Mouse (Mus musculus) ovary, postnatal 10 days (tissue): ENCODE data around the gene Gnpnat1.

Source experiments
- DNase-seq: peaks from one replicate; pipeline ENCODE4 v3.0.0; 2022; ENCODE audit warnings: low spot score

The Gnpnat1 gene

DNA sequence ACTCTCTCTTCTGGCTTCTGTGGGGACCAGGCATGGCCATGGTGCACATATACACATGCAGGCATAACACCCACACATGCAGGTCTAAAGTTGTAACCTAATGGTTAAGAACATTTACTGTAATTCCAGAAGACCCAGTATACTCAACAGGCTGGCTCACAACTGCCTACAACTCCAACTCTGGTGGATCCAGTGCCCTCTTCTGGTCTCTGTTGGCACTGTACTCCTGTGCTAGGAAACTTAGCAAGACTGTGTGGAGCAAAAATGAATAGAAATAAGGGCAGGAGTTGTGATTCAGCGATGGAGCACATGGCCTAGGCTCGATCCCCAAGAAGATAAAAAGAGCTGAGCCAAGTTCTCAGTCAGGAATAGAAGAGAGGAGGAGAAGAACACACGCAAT is 4.9 kb downstream of the Gnpnat1 start:
- DNase-seq: no peak

DNA sequence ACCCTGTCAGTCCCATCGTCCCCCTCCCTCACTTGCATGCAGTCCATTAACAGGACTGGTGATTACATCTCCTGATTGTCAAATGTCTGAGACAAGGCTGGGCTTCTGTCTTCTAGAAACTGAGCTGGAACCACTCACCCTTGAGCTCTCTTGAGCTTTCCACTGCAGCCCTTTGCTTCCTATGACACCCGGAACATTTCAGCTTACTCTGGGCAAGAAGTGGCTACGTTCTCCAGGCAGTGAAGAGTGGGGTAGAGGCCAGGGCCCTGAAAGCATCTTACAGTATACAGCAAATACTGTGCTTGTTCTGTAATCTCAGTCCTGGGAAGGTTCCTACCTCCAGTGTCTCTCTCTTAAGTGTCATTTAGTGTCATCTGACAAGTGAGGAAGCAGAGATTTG is 15.5 kb downstream of the Gnpnat1 start:
- no peak for DNase-seq

DNA sequence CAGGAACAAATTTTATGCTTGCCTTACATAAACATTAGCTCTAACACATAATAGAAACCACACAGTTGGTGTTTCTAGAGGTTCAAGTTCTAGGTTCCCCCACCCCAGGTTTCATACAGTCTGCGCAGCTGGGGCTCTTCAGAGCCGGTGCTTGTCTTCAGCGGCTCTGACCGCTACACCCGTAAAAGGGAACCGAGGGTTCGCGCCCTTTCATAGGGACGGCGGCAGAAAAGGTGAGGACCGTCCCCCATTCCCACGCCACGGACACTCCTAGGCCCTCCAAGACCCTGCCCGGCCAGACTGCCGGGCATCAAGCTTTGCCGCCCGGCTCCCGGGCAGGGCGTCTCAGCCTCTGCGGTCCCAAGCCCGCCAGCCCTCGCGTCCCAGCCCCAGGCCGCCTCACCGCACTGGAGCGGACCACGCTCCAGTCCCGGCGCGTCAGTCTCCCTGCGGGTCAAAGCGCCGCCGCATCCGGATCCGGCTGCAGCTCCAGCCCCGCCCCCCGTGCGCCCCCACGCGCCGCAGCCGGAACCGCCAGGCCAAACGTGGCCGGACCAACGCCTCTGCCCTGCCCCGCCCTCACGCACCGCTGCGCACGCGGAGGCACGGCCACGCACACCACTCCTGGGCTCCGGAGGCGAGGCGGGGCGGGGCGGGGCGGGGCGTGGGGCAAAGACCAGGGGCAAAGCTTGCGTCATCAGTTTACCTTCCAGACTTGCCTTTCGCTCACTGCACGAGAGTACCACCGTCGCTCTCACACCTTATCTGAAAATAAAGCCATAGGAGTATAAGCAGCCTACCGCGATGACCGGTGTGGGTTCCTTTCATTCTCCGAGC is 16.1 kb downstream of the Gnpnat1 start:
- DNase-seq: peak; percentile 67

- no peak for DNase-seq
Measured at GRCm38 (mm10) chr14:45387480-45387879, 17.2 kb downstream of the Gnpnat1 start.

- DNase-seq: no peak
Measured at GRCm38 (mm10) chr14:45385596-45385995, 19.1 kb downstream of the Gnpnat1 start.

GRCm38 (mm10) chr14:45382912-45383311 is 21.8 kb downstream of the Gnpnat1 start:
- DNase-seq: no peak

GRCm38 (mm10) chr14:45380756-45381155 is 24.0 kb downstream of the Gnpnat1 start:
- DNase-seq: no peak

GRCm38 (mm10) chr14:45378771-45379170 is 25.9 kb downstream of the Gnpnat1 start:
- no peak for DNase-seq

GRCm38 (mm10) chr14:45365196-45365587 is 39.5 kb downstream of the Gnpnat1 start:
- DNase-seq: no peak

DNA sequence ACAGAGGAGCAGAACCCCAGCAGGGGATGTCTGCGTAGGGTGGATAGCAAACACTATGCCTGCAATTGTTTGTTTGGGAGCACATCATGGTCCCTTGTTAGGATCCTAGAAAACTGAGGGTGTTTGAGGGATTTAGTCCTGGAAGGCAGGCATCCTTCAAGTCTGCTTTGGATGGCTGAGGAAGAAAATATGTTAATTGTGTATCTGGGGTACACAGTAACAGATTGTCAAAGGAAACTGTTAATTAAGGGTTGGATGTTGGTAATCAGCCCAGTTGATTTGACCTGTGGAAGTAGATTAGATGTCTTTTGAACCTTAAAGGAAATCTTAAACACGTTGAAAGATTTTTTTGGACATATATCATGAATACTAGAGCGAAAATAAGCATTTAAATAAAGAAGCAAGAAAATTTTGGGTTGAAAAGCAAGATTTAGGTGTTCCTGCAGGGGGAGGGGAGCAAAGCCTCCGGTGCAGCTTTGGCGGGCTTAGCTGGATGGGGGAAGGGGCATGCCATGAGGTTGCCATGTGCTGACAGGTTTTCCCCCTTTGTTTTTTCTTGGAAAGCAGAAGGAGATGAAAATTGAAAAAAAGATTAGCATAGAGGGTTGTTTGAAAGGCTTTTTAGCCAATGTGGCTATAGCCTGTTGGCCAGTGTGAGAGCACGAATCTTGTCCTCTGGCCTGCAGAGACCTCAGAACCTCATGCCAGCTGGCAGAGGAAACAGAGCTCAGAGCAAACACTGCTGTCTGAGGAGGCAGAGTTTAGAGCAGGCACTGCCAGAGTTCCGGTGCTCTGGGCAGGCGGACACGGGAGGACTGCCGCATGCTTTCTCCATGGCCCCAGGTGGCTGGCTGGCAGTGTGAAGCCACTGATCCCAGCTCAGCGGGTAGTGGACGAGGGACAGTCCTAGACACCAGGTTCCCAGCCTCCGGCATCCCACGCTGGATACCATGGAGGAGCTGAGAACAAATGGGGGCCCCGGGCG is 40.2 kb downstream of the Gnpnat1 start:
- DNase-seq: no peak

- DNase-seq: peak; percentile 90
Measured at GRCm38 (mm10) chr14:45350931-45351859, 53.5 kb downstream of the Gnpnat1 start, which contains the start of gene Styx. Styx (plus strand) TSS chr14:45351093.

- DNase-seq: peak; percentile 62
Measured at GRCm38 (mm10) chr14:45329589-45330181, 75.0 kb downstream of the Gnpnat1 start, which contains the start of gene Psmc6. Psmc6 (plus strand) TSS chr14:45329788.

DNA sequence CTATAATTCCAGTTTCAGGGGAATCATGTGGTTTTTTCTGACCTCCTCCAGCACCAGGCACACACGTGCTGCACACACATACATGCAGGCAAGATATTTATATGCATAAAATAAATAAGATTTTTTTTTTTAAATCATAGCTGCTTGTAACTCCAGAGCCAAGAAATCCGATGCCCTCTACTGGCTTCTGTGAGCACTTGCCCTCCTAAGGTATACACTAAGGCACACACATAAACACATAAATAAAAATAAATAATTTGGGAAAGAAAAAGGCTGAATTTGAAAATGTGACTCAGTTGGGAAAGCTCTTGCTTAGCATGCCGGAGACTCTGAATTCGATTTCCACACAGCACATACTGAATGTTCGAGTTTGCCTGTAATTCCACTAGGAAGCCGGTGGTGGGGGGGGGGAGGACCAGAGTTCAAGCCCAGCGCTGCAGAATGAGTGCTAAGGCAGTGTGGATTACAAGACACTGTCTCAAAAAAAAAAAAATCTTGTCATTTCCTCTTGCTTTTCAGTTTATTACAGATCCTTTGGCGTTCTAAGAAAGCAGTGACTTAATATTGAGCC is 75.6 kb downstream of the Gnpnat1 start:
- no peak for DNase-seq

DNA sequence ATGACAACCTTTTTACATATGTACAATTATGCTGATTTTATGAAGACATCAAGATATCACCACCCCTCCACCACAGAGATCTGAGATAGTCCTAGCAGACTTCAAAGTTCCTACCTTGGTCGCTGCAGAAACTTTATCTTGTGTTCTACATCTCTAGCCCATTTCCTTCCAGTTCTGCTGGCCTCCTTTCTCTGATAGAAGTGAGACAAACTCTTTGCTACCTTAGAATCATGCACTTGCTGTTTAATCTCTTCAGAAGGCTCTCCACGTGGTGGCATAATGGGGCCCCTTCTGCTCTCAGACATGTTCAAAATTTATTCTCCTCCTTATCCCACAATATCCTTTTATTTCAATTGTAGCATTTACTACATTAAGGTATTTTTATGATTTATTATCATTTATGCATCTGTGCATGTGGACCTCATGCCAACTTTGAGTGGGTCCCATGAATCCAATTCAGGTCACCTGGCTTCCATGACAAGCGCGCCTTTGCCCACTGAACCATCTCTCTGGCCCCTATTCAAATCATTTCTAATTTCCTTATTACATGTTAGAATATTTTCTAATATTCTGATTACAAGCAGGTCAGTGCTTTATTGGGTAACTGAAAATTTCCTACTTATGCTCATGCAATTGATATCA is 76.5 kb downstream of the Gnpnat1 start:
- DNase-seq: no peak
